Mouse (Mus musculus): ENCODE results near the gene Ush1g. TPM values are rescaled to one million over a fixed set of nuclear protein-coding genes. Genes with fewer than 3 reads are reported as not detected.

The Ush1g gene
- total RNA-seq, 4 experiments from 2014 or later: 0.36 to 0.95 (median 0.59) TPM

GRCm38 (mm10) chr11:115290314-115290713 lies 31.5 kb downstream of the Ush1g start:
- DNase-seq (ENCODE audit: low spot score in 2 of 2): no peak

GRCm38 (mm10) chr11:115289885-115290284 lies 32.0 kb downstream of the Ush1g start:
- no peak for DNase-seq (ENCODE audit: low spot score in 2 of 2)

- DNase-seq (ENCODE audit: low spot score in 2 of 2): no peak
Measured at GRCm38 (mm10) chr11:115288305-115288704, 33.5 kb downstream of the Ush1g start.

- peak in 1 of 2 experiments; percentile 63 for DNase-seq (ENCODE audit: low spot score in 2 of 2)
Measured at GRCm38 (mm10) chr11:115287386-115287785, 34.5 kb downstream of the Ush1g start.

- no peak for DNase-seq (ENCODE audit: low spot score in 2 of 2)
Measured at GRCm38 (mm10) chr11:115286201-115286993, 35.4 kb downstream of the Ush1g start.

GRCm38 (mm10) chr11:115285282-115285681 lies 36.6 kb downstream of the Ush1g start:
- DNase-seq (ENCODE audit: low spot score in 2 of 2): no peak

- DNase-seq (ENCODE audit: low spot score in 2 of 2): no peak
Measured at GRCm38 (mm10) chr11:115283891-115284620, 37.8 kb downstream of the Ush1g start.

- DNase-seq (ENCODE audit: low spot score in 2 of 2): no peak
Measured at GRCm38 (mm10) chr11:115283486-115283765, 38.4 kb downstream of the Ush1g start.

GRCm38 (mm10) chr11:115282723-115283485 lies 38.9 kb downstream of the Ush1g start:
- DNase-seq (ENCODE audit: low spot score in 2 of 2): peak in 1 of 2 experiments; percentile 52

GRCm38 (mm10) chr11:115282295-115282694 lies 39.5 kb downstream of the Ush1g start:
- DNase-seq (ENCODE audit: low spot score in 2 of 2): peak; percentile 54 to 65

GRCm38 (mm10) chr11:115279726-115280125 lies 42.1 kb downstream of the Ush1g start:
- DNase-seq (ENCODE audit: low spot score in 2 of 2): no peak

GRCm38 (mm10) chr11:115278176-115278575 lies 43.7 kb downstream of the Ush1g start:
- DNase-seq (ENCODE audit: low spot score in 2 of 2): no peak

GRCm38 (mm10) chr11:115277604-115277975 lies 44.3 kb downstream of the Ush1g start:
- no peak for DNase-seq (ENCODE audit: low spot score in 2 of 2)

GRCm38 (mm10) chr11:115276780-115277603 lies 44.8 kb downstream of the Ush1g start, which contains the start of gene Fdxr:
Gene Fdxr (minus strand): TSS chr11:115277050.
- DNase-seq (ENCODE audit: low spot score in 2 of 2): peak; percentile 98 to 99

- DNase-seq (ENCODE audit: low spot score in 2 of 2): no peak
Measured at GRCm38 (mm10) chr11:115275954-115276353, 45.9 kb downstream of the Ush1g start.

- no peak for DNase-seq (ENCODE audit: low spot score in 2 of 2)
Measured at GRCm38 (mm10) chr11:115275509-115275908, 46.3 kb downstream of the Ush1g start.

GRCm38 (mm10) chr11:115274771-115275170 lies 47.1 kb downstream of the Ush1g start:
- DNase-seq (ENCODE audit: low spot score in 2 of 2): no peak

- DNase-seq (ENCODE audit: low spot score in 2 of 2): no peak
Measured at GRCm38 (mm10) chr11:115274178-115274577, 47.7 kb downstream of the Ush1g start.

- no peak for DNase-seq (ENCODE audit: low spot score in 2 of 2)
Measured at GRCm38 (mm10) chr11:115273735-115274134, 48.1 kb downstream of the Ush1g start.

GRCm38 (mm10) chr11:115272894-115273498 lies 48.8 kb downstream of the Ush1g start:
- DNase-seq (ENCODE audit: low spot score in 2 of 2): no peak

- no peak for DNase-seq (ENCODE audit: low spot score in 2 of 2)
Measured at GRCm38 (mm10) chr11:115271481-115271880, 50.4 kb downstream of the Ush1g start.

Measured in layer of hippocampus, adult 8-10 months (tissue).